Mouse (Mus musculus) lung, postnatal 0 days (tissue): Measurements from ENCODE around the gene Mtor.

Experiments used
- CTCF ChIP-seq: IDR thresholded peaks from 2 replicates; pipeline ENCODE4 v1.5.1; 2016; ENCODE audit warnings: antibody characterized with exemption, mild to moderate bottlenecking
- EP300 ChIP-seq: IDR thresholded peaks from 2 replicates; pipeline ENCODE4 v1.6.1; 2016; ENCODE audit warnings: antibody characterized with exemption, mild to moderate bottlenecking, control low read depth

- TF ChIP-seq CTCF (no peak), EP300 (no peak)
These were observed 142.8 kb downstream of the Mtor start, which contains the start of gene Srm for GRCm38 (mm10) chr4:148591171-148591630.
